Mouse (Mus musculus) bone marrow, adult 2 months (tissue): ENCODE measurements around the gene Egr2.

Source experiments
- CTCF ChIP-seq: fragments of 200-500 bp; IDR thresholded peaks from 2 replicates; pipeline ENCODE4 v1.5.1; 2011; ENCODE audit warnings: low read length, control low read depth; ENCODE audit not compliant: control insufficient read depth, insufficient read depth
- POLR2A ChIP-seq: fragments of 200-500 bp; IDR thresholded peaks from 2 replicates; pipeline ENCODE4 v1.6.1; 2011; ENCODE audit warnings: low read depth, mild to moderate bottlenecking, control low read depth, low read length, borderline replicate concordance; ENCODE audit not compliant: control insufficient read depth

GRCm38 (mm10) chr10:67497144-67497892 lies 38.0 kb upstream of the Egr2 start:
- TF ChIP-seq CTCF (no peak), POLR2A (no peak)
